Mouse (Mus musculus): ENCODE measurements around the gene Ppp3ca. TPM values are rescaled to one million over a fixed set of nuclear protein-coding genes. Genes with fewer than 3 reads are reported as not detected.

Gene Ppp3ca
- polyA plus RNA-seq, 1 experiment from 2014 or later = 10.2 TPM

DNA sequence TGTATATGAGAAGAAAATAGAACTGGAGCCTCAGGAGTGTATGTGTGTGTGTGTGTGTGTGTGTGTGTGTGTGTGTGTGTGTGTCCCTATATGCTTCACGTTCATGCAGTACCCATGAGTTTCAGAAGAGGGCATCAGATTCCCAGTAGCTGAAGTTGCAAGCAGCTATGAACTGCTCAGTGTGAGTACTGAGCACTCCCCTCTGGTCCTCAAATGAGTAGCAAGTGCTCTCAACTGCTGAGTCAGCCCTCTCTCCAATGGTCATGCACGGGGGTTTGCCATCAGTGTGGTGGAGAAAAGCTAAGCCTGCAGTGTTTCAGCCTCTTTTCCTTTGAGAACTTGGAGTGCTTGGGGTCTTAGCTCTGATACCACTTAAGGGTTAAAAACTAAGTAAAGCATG, 122.0 kb downstream of the Ppp3ca start:
- Histone ChIP-seq H3K27me3 (ENCODE audit: control insufficient read depth, insufficient read depth, low read depth, low read length) (no peaks in the 10 kb centered on the region), H3K27ac (ENCODE audit: low read length) (no peak overlapping the region), H3K9ac (ENCODE audit: low read depth, low read length) (no peak overlapping the region), H3K36me3 (ENCODE audit: control insufficient read depth, insufficient read depth) (no peaks in the 10 kb centered on the region), H3K4me3 (ENCODE audit: low read depth, low read length) (no peak overlapping the region), H3K4me1 (ENCODE audit: control insufficient read depth, low read depth, low read length) (peaks cover 14% of the 10 kb centered on the region), H3K9me3 (replicated peaks; ENCODE audit: control insufficient read depth, low read length) (no peaks in the 10 kb centered on the region), H3K4me2 (ENCODE audit: low read depth, low read length) (no peak overlapping the region)
- ATAC-seq (ENCODE audit: low read depth) = peak; percentile 4; the same call in 1 of the 2 replicates
- WGBS (ENCODE audit: insufficient replicate concordance) = 83% methylated on average over 2 of the region's 2 CpGs

DNA sequence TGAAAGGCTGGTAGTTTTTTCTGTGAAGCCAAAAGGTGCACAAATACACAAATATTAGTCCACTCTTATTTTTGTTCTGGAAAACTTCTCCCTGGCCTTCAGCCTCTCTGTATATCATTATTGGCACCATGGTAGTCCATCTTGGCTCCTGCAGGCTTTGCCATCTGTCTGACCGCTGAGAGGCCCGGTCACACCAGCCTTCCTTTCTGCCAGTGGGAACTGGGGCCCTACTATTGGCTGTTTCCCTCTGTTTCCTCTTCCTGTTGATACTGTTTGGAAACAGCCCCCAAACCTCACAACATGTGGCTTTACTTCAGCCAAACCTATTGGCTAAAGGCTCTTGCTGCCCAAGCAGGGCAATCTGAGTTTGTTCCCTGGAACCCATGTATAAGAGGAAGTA, 123.5 kb downstream of the Ppp3ca start:
- no peak for ATAC-seq (ENCODE audit: low read depth)
- Histone ChIP-seq H3K27me3 (ENCODE audit: control insufficient read depth, insufficient read depth, low read depth, low read length) (no peaks in the 10 kb centered on the region), H3K9ac (ENCODE audit: low read depth, low read length) (no peak overlapping the region), H3K27ac (ENCODE audit: low read length) (no peak overlapping the region), H3K4me1 (ENCODE audit: control insufficient read depth, low read depth, low read length) (peaks cover 14% of the 10 kb centered on the region), H3K4me3 (ENCODE audit: low read depth, low read length) (no peak overlapping the region), H3K4me2 (ENCODE audit: low read depth, low read length) (no peak overlapping the region), H3K36me3 (ENCODE audit: control insufficient read depth, insufficient read depth) (no peaks in the 10 kb centered on the region), H3K9me3 (replicated peaks; ENCODE audit: control insufficient read depth, low read length) (no peaks in the 10 kb centered on the region)
- 57% methylated on average over 2 of the region's 2 CpGs for WGBS (ENCODE audit: insufficient replicate concordance)

DNA sequence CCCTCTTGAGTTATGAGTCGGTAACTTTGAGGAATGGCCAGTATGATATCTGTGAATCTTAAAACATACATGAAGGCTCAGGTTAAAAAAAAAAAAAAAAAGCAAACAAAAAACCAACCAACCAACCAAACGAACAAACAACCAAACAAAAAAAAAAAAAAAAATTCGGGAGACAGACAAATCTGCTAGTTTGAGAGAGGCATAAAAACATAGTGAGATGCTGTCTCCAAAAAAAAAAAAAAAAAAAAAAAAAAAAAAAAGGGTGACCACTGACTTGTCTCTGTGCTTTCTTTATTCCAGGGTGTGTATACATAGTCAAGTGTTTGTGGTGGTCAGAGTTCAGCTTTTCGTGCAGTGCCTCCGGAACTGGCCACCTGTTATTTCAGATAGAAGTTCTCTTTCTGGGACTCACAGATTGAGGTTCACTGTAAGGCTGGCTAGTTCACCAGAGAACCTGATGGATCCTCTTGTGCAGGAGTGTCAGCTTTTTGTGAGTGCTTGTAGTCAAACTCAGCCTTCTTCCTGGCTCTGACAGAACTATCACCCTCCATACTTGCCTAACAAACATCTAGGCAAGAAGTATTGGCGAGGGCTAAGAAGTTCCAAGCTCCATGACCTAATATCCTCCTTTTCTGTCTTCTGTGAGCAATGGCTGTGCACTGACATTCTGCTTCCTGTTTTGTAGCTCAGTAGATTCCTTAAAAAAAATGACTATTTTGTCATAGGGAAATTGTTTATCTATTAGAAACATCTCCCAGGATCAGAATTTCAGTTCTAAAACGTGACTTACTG, 124.7 kb downstream of the Ppp3ca start:
- H3K9me3 ChIP-seq (replicated peaks; ENCODE audit: control insufficient read depth, low read length) = no peaks in the 10 kb centered on the region
- no peaks in the 10 kb centered on the region for H3K36me3 ChIP-seq (ENCODE audit: control insufficient read depth, insufficient read depth)
- peak overlapping the region; percentile 33; the same call in 1 of the 2 replicates for H3K27ac ChIP-seq (ENCODE audit: low read length)
- H3K27me3 ChIP-seq (ENCODE audit: control insufficient read depth, insufficient read depth, low read depth, low read length) = no peaks in the 10 kb centered on the region
- peaks cover 14% of the 10 kb centered on the region for H3K4me1 ChIP-seq (ENCODE audit: control insufficient read depth, low read depth, low read length)
- WGBS (ENCODE audit: insufficient replicate concordance) = 42% methylated on average over 7 of the region's 7 CpGs
- H3K4me3 ChIP-seq (ENCODE audit: low read depth, low read length) = no peak overlapping the region
- no peak overlapping the region for H3K9ac ChIP-seq (ENCODE audit: low read depth, low read length)
- no peak overlapping the region for H3K4me2 ChIP-seq (ENCODE audit: low read depth, low read length)
- ATAC-seq (ENCODE audit: low read depth) = no peak

DNA sequence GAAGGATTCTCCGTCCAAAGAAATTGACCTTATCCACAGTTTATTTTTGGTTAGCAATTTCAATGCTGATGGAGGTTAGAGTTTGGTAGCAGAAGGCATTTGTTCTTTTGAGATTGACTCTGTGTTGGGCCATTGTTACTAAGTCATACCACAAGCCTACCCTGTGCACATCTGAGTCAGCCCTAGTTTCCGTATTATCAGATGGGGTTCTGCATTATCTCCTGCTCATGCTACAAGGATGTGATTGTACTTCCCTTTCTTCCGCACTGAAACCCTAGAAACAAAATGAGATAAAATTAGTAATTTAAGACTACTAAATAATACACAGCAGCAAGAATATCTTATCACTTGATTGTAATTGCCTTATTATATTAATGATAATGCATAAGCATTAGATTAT, 129.0 kb downstream of the Ppp3ca start:
- Histone ChIP-seq H3K9me3 (replicated peaks; ENCODE audit: control insufficient read depth, low read length) (no peaks in the 10 kb centered on the region), H3K4me2 (ENCODE audit: low read depth, low read length) (no peak overlapping the region), H3K4me3 (ENCODE audit: low read depth, low read length) (no peak overlapping the region), H3K4me1 (ENCODE audit: control insufficient read depth, low read depth, low read length) (peaks cover 3% of the 10 kb centered on the region; the same call in 1 of the 2 replicates), H3K27ac (ENCODE audit: low read length) (no peak overlapping the region), H3K9ac (ENCODE audit: low read depth, low read length) (no peak overlapping the region), H3K36me3 (ENCODE audit: control insufficient read depth, insufficient read depth) (no peaks in the 10 kb centered on the region), H3K27me3 (ENCODE audit: control insufficient read depth, insufficient read depth, low read depth, low read length) (no peaks in the 10 kb centered on the region)
- WGBS (ENCODE audit: insufficient replicate concordance) = 48% methylated on average over 3 of the region's 3 CpGs
- no peak for ATAC-seq (ENCODE audit: low read depth)

DNA sequence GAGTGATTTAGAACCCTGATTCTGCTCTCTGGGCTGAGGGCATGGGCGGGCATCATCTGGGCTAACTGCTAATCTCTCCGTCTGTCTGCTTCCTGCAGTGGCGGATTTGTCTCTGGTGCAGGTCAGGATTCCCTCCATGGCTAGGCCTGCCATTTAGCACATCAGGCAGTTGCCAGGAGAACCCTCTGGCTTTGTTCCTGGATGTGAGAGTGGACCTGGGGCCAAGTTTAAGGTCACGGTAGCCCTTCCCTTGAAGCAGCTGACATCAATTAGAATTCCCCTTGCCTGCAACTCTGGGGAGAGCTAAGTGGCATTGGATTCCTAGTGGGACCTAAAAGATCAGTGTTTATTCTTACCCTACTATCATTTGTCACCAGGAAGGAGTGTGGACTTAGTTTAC, 132.7 kb downstream of the Ppp3ca start:
- Histone ChIP-seq H3K36me3 (ENCODE audit: control insufficient read depth, insufficient read depth) (no peaks in the 10 kb centered on the region), H3K9ac (ENCODE audit: low read depth, low read length) (no peak overlapping the region), H3K4me3 (ENCODE audit: low read depth, low read length) (no peak overlapping the region), H3K4me1 (ENCODE audit: control insufficient read depth, low read depth, low read length) (no peaks in the 10 kb centered on the region), H3K27ac (ENCODE audit: low read length) (no peak overlapping the region), H3K9me3 (replicated peaks; ENCODE audit: control insufficient read depth, low read length) (no peaks in the 10 kb centered on the region), H3K27me3 (ENCODE audit: control insufficient read depth, insufficient read depth, low read depth, low read length) (no peaks in the 10 kb centered on the region), H3K4me2 (ENCODE audit: low read depth, low read length) (no peak overlapping the region)
- no peak for ATAC-seq (ENCODE audit: low read depth)
- WGBS (ENCODE audit: insufficient replicate concordance) = 64% methylated on average over 4 of the region's 4 CpGs

DNA sequence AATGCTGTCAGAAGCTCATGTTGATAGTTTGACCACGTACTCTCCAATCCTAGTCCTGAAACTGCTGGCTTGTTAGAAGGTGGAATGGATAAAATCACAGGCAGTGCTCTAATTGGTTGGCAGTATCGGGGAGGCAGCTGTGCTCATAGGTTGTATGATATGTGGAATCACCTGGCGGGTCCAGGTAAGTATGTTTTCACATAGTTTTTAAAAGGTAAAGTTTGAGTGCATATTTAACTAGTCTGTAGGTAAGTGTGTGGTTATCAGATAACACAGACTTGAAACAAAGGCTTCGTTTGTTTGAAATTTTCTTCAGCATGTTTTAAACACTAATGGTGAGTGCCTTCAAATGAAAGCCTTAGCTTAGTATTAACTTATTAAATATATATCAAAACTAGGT, 136.0 kb downstream of the Ppp3ca start:
- Histone ChIP-seq H3K27me3 (ENCODE audit: control insufficient read depth, insufficient read depth, low read depth, low read length) (no peaks in the 10 kb centered on the region), H3K4me1 (ENCODE audit: control insufficient read depth, low read depth, low read length) (no peaks in the 10 kb centered on the region), H3K9ac (ENCODE audit: low read depth, low read length) (no peak overlapping the region), H3K4me3 (ENCODE audit: low read depth, low read length) (no peak overlapping the region), H3K9me3 (replicated peaks; ENCODE audit: control insufficient read depth, low read length) (no peaks in the 10 kb centered on the region), H3K27ac (ENCODE audit: low read length) (no peak overlapping the region), H3K36me3 (ENCODE audit: control insufficient read depth, insufficient read depth) (no peaks in the 10 kb centered on the region), H3K4me2 (ENCODE audit: low read depth, low read length) (no peak overlapping the region)
- no peak for ATAC-seq (ENCODE audit: low read depth)
- WGBS (ENCODE audit: insufficient replicate concordance) = 69% methylated on average over 4 of the region's 4 CpGs

DNA sequence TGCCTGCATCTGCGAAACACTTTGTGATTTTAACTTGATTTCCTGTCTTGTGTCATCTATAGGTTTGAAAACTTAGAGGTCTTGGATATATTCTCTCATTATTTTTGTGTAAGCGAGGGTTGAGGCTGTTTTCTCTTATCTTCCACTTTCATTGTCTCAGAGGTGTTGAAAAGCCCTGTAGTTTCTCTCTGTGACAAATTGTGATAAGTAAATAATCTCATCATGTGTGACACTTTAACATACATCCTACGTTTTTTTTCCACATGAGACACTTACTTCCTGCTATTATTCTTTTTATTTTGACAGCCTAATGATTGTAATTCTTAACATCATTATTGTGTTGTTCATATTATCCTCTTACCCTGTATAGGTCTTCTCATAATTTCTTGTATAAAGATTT, 140.3 kb downstream of the Ppp3ca start:
- Histone ChIP-seq H3K9me3 (replicated peaks; ENCODE audit: control insufficient read depth, low read length) (no peaks in the 10 kb centered on the region), H3K4me2 (ENCODE audit: low read depth, low read length) (no peak overlapping the region), H3K36me3 (ENCODE audit: control insufficient read depth, insufficient read depth) (no peaks in the 10 kb centered on the region), H3K27me3 (ENCODE audit: control insufficient read depth, insufficient read depth, low read depth, low read length) (no peaks in the 10 kb centered on the region), H3K27ac (ENCODE audit: low read length) (no peak overlapping the region), H3K9ac (ENCODE audit: low read depth, low read length) (no peak overlapping the region), H3K4me3 (ENCODE audit: low read depth, low read length) (no peak overlapping the region), H3K4me1 (ENCODE audit: control insufficient read depth, low read depth, low read length) (no peaks in the 10 kb centered on the region; the same call in 1 of the 2 replicates)
- WGBS (ENCODE audit: insufficient replicate concordance) = 45% methylated on average over 3 of the region's 3 CpGs
- no peak for ATAC-seq (ENCODE audit: low read depth)

- no peaks in the 10 kb centered on the region for H3K36me3 ChIP-seq (ENCODE audit: control insufficient read depth, insufficient read depth)
- ATAC-seq (ENCODE audit: low read depth) = no peak
- H3K9me3 ChIP-seq (replicated peaks; ENCODE audit: control insufficient read depth, low read length) = no peaks in the 10 kb centered on the region
- no peaks in the 10 kb centered on the region; the same call in 1 of the 2 replicates for H3K4me1 ChIP-seq (ENCODE audit: control insufficient read depth, low read depth, low read length)
- no peak overlapping the region for H3K4me2 ChIP-seq (ENCODE audit: low read depth, low read length)
- H3K9ac ChIP-seq (ENCODE audit: low read depth, low read length) = no peak overlapping the region
- no peaks in the 10 kb centered on the region for H3K27me3 ChIP-seq (ENCODE audit: control insufficient read depth, insufficient read depth, low read depth, low read length)
- WGBS (ENCODE audit: insufficient replicate concordance) = 65% methylated on average over 6 of the region's 6 CpGs
- no peak overlapping the region for H3K4me3 ChIP-seq (ENCODE audit: low read depth, low read length)
- no peak overlapping the region for H3K27ac ChIP-seq (ENCODE audit: low read length)
Measured at GRCm38 (mm10) chr3:136812162-136812561, 142.2 kb downstream of the Ppp3ca start.

DNA sequence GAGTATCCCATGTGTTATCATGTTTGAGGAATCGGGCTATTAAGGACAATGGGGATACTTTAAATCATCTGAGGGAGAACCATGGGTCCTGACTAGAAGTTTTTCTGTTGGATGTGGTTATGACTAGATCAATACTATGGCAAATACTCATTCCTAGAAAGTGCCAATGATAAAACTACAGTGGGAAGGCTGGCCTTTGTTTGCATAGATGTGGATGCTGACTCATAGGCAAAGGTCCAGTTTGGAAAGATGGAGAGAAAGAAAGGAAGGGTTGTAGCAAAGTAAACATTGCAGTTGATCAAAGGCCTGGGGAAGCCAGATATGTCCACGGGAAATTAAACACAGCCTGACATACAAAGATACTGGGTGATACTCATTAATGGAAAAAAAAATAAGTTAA, 142.9 kb downstream of the Ppp3ca start:
- Histone ChIP-seq H3K4me2 (ENCODE audit: low read depth, low read length) (no peak overlapping the region), H3K27me3 (ENCODE audit: control insufficient read depth, insufficient read depth, low read depth, low read length) (no peaks in the 10 kb centered on the region), H3K4me1 (ENCODE audit: control insufficient read depth, low read depth, low read length) (no peaks in the 10 kb centered on the region; the same call in 1 of the 2 replicates), H3K27ac (ENCODE audit: low read length) (no peak overlapping the region), H3K9me3 (replicated peaks; ENCODE audit: control insufficient read depth, low read length) (no peaks in the 10 kb centered on the region), H3K36me3 (ENCODE audit: control insufficient read depth, insufficient read depth) (no peaks in the 10 kb centered on the region), H3K9ac (ENCODE audit: low read depth, low read length) (no peak overlapping the region), H3K4me3 (ENCODE audit: low read depth, low read length) (no peak overlapping the region)
- 57% methylated on average over 2 of the region's 2 CpGs for WGBS (ENCODE audit: insufficient replicate concordance)
- 0 out of 2 replicates have a peak, but pooled peaks have one; percentile 41 for ATAC-seq (ENCODE audit: low read depth)

All from liver, embryonic 16.5 days (tissue).